Mouse (Mus musculus): ENCODE results near the gene Rem1.
"Not testable (repeated sequence)": the region's sequence is repeated elsewhere in the genome, so short reads cannot be mapped to it uniquely, and the experiment has no call there.

Rem1 gene

DNA sequence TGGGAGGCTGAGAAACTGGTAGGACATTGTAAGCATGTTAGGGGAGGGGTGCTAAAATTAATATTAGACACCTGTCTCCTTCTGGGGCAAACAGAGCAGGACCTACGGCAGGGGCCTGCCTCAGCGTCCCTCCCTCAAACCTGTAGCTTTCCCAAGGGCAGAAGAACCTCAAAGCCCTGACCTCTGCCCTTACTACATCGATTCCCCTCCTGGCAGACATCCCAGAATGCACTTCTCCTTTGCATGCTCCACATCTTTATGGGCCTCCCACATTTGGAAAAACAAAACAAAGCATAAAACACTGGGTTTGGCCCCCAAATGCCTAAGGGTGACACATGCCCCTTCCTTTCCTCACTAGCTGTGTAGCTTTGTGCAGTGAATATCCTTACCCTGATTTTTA lies 2.5 kb downstream of the Rem1 start:
- no peak for DNase-seq

DNA sequence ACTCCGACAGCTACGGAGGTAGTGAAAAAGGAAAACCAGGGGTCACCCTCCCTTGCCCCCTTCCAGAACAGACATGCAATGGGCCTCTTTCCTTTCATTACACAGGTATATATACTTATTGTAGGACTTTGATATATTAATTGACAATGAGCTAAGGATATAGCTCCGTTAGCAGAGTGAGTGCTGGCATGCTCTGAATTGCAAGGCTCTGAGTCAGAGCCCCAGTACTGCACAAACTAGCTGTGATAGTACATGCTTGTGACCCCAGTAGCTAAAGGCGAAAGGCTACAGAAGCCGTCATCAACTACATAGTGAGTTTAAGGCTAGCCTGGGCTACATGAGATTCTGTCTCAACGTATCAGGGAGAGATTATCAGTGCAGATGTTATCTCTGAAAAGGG lies 3.2 kb downstream of the Rem1 start:
- DNase-seq, result no peak

DNA sequence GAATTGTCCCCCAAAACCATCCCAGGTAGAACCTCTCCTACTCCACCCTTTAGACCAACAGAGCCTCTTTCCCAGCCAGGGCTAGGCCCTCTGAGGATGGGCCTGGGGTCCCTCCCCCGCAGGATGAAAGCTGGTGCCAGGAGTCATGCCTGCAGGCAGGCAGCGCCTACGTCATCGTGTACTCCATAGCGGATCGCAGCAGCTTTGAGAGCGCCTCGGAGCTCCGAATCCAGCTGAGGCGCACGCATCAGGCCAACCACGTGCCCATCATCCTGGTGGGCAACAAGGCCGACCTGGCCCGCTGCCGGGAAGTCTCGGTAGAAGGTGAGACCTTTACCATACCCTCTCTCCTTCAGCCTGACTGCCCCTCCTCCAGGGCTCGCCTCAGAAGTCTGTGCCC lies 6.6 kb downstream of the Rem1 start:
- DNase-seq, result no peak

- DNase-seq, result no peak
Measured at GRCm38 (mm10) chr2:152634311-152634710, 7.6 kb downstream of the Rem1 start.

GRCm38 (mm10) chr2:152636246-152637005 lies 9.7 kb downstream of the Rem1 start:
- peak in 1 of 2 experiments; percentile 27 for DNase-seq

DNA sequence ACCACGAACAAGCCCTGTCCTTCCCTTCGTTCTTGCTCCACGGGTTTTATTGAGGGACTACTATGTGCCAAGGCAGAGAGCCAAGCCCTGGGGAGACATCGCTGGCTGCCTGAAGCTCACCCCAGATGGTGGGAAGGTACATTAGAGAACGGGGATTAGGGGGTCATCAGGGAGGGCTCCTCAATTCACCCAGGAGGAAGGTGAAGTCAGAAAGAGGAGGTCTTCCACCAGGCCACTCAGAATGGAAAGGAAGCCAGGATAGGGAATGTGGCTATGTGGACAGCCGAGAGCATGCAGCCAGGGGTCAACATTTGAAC lies 10.2 kb downstream of the Rem1 start:
- no peak for DNase-seq

GRCm38 (mm10) chr2:152637381-152637780 lies 10.6 kb downstream of the Rem1 start:
- DNase-seq, result no peak

GRCm38 (mm10) chr2:152638865-152639264 lies 12.1 kb downstream of the Rem1 start:
- no peak for DNase-seq

DNA sequence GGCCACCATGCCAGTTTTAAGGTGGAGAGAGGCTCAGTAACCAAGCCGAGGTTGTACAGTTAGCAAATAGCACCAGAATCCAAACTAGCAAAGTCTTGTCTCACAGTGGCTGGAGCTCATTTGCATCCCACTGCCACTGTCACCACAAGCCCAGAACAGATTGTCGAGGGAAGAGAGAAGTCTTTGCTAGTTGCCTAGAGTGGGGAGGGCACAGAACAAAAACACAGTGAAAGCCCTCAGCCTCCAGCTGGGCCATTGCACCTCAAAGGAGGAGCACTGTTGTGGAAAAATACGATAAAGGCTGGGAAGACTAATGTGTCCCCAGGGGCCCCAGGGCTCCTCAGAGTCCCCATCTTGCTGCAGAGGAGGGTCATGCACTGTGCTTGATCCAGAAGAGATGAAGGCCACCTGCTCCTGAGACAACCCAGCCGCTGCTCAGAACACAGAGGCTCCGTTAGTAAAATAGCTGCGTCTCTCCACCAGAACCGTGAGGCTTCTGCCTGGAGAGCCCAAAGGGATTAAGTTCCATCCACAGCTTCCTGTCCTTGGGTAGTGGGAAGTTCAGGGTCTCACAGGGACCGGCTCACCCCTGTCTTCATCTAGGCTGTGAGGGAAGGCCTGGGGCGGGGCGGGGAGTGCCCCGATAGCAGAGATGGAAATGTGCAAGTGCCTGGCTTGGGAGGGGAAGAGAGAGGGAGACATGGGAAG lies 12.8 kb downstream of the Rem1 start:
- no peak for DNase-seq

DNA sequence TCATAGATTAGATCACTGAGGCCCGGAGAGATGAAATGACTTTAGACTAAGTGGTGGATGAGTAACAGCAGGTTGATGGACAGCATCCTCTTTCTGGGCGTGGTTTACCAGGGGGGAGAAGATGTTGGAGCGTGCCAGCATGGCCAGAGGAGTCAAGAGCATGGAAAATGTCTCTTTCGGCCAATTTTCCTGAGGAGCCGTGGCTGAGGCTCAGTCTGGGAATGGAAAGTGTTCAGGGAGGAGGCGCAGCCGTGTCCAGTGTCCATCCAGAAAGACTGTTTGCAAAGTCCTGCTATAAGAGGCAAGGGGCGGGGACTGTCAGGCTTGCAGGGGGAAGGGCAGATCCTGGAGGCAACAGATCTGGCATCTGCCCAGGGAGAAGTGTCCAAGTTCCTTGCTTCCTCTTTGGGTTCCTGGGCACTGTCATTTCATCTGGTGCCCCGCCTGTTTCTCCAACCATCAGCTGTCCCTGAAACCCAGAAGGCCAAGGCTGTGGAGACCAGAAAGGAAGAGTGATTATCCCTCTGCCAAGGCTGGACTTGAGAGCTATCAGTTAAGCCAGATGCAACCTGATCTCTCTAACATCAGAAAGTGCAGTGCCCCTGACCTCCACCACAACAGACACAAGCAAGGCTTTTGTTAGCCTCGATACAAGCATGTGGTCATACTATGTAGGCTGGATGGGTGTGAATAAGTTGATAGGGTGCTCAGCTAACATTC lies 26.3 kb downstream of the Rem1 start:
- peak in 1 of 2 experiments; percentile 22 for DNase-seq

GRCm38 (mm10) chr2:152653874-152654715 lies 27.3 kb downstream of the Rem1 start:
- no peak for DNase-seq

- DNase-seq, result no peak
Measured at GRCm38 (mm10) chr2:152657398-152657797, 30.6 kb downstream of the Rem1 start.

DNA sequence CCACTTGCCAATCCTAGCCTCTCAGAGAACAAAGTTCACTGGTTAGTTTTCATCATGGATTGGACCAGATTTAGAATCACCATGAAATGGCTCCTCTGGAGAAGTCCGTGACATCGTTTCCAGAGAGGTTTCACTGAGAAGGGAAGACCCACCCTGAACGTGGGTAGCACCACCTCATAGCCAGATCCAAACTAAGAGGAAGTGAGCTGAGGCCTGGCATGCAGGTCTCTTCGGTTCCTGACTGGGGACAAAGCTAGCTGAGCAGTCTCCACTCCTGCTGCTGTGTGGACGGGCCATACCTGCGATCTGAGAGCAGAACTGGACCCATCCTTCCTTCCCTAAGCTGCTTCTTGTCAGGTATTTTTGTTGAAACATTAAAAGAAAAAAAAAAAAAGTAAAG lies 34.4 kb downstream of the Rem1 start:
- no peak for DNase-seq

DNA sequence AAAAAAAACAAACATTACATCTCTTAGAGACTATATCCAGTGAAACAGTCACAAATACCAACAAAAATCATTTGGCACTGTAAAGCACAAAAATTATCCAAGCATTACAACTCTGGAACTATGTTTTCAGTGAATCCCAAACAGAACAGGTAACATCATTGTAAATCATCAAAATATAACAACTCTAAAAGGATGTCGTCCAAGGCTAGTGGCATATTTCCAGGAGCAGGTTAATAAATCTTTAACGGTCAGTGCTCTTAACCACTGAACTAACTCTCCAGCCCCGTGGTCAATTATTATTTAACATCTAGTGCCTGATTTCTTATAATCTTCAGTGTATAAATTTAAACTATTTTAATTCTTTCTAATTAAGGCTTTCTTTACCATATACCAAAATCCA lies 39.4 kb downstream of the Rem1 start:
- not testable (repeated sequence) for DNase-seq

DNA sequence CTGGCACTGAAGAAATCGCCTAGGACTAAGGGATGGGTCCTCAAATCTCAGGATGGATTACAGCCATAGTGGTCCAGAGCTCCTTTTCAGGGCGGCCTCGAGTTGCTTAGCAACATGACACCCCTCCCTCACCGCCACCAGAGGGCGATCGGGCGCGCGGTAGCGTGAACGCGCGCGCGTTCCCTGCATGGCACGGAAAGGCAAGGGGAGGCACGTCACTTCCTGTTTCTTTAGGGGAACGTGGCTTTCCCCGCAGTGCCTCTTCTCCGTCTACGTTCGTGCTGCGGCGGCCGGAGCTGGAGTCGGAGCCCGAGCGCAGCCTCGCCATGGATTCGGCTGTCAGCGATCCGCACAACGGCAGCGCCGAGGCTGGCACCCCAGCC lies 42.5 kb downstream of the Rem1 start, which contains the start of gene H13:
TSS of gene H13 (plus strand) at position 206 of the 383 bp plus-strand sequence.
- peak; percentile 81 to 91 for DNase-seq

GRCm38 (mm10) chr2:152669639-152670484 lies 43.1 kb downstream of the Rem1 start:
- DNase-seq, result no peak

GRCm38 (mm10) chr2:152670983-152671641 lies 44.4 kb downstream of the Rem1 start:
- peak; percentile 60 to 69 for DNase-seq

GRCm38 (mm10) chr2:152671642-152671999 lies 44.9 kb downstream of the Rem1 start:
- DNase-seq, result peak in 1 of 2 experiments; percentile 55

DNA sequence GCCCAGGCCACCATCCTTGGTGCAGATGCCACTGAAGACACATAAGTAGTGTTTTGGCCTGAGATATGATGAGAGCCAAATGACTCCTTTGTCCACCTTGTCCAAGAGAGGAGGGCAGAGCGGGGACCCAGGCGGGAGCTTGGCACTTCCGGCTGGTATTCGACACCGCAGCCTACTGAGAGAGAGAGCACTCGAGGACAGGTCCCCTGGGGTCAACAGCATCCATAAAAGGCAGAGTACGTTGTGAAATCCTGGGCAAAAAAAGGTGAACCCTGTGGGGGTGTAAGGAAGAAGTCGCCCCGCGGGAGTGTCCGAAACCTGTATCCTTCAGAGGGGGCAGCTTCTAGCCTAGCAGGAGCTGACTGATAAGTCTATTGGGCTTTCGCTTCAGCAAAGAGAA lies 45.4 kb downstream of the Rem1 start:
- no peak for DNase-seq

GRCm38 (mm10) chr2:152674148-152674547 lies 47.4 kb downstream of the Rem1 start:
- no peak for DNase-seq

DNA sequence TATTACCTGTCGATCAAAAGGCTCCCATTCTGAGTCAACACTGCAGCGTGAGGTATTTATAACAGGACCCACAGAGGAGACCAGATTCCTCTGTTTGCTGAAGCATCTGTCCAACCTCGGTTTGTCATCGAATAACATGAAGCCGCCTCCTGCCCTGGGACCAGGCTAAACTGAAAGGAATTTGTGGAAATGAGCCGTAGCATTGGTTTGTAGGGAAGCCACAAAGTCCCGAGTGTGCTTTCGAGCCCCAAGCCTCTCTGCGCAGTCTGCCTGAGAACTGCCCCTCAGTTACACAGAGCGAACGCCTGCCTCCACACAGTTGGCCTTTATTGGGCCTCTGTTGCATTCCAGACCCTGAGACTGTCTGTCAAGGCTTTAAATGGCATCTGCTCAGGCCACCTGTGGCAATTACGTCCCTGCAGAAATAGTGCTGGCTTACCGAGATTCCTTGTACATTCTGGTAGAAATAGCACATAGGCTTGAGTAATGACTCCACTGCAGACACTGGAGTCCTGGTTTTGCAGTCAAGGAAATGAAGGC lies 48.6 kb downstream of the Rem1 start:
- DNase-seq, result no peak

Data from spleen, adult 18-20 months (tissue).